Mouse (Mus musculus): ENCODE measurements around the gene Synpr.

The Synpr gene

GRCm38 (mm10) chr14:13551209-13551608 lies 266.6 kb downstream of the Synpr start:
- CTCF ChIA-PET, result no interaction called here

GRCm38 (mm10) chr14:13553616-13554370 lies 269.2 kb downstream of the Synpr start:
- CTCF ChIA-PET, result no interaction called here

DNA sequence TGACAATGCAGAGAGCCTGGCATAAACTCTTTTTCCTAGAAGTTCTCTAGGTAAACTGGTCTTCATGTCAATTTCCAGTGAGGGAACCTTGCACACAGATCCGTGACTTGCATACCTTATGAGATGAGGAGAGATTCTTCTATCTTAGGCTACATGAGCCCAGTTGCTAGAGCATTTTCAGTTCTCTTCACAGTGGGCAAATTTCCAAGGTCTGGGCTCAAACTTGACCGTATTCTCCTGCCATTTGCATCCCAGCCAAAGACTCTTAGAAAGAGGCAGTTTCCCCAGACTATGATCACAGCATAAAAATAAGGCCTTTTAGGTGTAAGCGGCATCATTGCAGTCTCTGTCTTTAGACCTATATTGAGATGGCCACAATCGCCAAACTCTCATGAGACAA lies 270.1 kb downstream of the Synpr start:
- CTCF ChIA-PET, result no interaction called here

GRCm38 (mm10) chr14:13558117-13558516 lies 273.5 kb downstream of the Synpr start:
- CTCF ChIA-PET, result no interaction called here

DNA sequence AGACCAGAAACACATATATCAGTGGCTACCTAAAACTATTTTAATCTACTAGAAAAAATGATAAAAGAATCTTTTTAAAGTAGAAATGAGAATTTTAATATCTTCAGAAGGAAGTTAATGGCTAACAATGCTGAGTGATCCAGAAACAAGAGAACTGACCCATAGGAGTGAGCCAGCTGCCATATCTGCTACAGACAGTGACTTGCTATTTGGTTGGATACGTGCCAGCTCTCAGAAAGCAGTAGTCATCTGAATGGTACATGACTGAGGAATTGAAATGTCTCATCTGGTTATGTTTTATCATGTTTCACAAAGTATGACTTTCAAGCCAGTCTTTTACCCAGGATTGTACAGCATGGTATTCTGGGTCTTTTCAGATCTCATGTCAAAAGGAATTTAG lies 282.7 kb downstream of the Synpr start:
- CTCF ChIA-PET, result no interaction called here

DNA sequence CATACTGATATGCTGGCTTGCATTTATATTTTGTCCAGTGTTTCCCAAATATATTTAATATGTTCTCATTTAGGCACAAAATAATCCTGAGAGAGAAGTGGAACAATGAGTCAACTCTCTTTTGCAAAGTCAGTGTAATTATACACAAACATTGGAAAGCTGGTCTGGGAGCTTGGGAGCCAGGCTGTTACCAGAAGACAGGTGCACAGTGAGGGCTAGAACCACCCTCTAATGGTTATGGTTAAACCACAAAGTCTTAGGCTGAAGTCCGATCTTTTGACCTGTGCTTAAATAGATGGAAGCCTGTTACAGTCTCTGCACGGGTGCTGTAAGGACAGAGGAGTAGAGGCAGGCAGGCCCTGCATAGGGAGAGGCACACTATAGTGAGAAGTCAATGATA lies 283.4 kb downstream of the Synpr start:
- CTCF ChIA-PET, result interaction anchor here (0.6 kb wide), 1 partner anchor 1355 kb away, joined by 3 read pairs; no protein-coding TSS in a partner anchor

- CTCF ChIA-PET, result no interaction called here
Measured at GRCm38 (mm10) chr14:13571941-13572340, 287.4 kb downstream of the Synpr start.

DNA sequence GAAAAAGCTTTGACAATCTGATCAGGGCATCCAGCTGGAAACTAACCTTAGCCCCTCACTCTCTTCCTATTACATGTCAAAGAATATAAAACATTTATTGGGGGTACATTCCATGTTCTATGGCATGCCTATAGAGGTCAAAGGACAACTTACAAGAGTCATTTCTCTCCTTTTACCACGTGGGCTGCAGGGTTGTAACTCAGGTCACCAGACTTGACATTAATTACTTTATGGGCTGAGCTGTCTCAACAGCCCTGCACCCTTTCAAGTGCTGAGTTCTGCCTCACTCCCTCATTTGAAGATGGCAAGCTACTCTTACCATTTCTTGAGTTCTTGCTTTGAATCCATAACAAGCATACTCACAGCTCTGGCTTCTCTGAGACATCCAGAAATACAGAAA lies 287.9 kb downstream of the Synpr start:
- CTCF ChIA-PET, result no interaction called here

DNA sequence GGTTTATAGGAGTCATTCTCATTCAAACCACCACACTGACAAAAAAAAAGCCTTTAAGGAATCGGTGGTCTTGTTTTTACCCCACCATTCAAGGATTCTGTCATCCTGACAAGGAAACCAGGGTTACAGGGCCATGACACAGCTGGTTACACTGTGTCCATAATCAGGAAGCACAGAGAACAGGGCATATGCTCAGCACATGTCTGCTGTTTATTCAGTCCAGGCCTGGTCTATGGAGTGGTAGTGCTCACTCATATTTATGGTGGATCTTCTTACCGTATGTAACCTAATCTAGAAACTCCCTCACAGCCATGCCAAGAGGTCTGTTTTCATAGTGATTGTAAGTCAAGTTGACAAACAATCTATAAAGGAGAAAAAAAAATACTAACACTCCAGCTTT lies 293.5 kb downstream of the Synpr start:
- CTCF ChIA-PET, result no interaction called here

DNA sequence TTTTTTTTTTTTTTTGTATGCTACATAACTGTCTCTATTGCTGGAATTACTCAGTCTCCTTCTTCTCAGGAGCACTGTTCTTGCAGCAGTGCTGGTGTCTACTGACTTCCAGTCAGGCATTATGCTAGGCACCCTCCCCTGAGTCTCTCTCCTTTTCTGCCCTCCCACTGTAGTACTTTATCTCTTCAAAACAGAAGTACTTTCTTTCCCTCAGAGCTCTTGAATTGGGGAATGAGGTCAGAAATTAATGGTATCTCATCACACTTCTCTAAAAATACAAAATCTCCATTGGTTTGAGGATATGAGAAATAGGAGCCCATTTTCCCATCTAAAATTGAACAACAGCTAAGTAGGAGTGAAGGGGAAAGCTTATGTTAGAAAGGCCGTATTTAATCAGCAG lies 294.2 kb downstream of the Synpr start:
- CTCF ChIA-PET, result no interaction called here

GRCm38 (mm10) chr14:13593321-13593940 lies 308.9 kb downstream of the Synpr start:
- CTCF ChIA-PET, result no interaction called here

DNA sequence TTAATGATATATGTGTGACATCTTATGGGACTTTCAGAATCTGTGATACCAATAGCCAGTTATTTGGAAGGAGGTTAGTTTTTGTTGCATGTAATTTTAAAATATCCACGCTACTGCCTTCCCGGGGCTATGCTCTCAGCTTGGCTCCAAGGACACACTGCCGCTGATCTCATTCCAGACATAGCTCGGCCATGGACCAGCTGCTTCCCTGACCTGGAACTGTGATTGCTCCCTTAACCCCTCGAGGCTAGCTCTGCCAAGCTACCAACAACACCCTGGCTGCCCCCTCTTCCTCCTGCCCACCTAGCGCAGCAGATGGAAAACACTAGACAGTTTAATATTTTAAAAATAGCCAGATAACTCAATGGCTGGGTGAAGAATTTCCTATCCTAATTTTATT lies 311.7 kb downstream of the Synpr start:
- CTCF ChIA-PET, result no interaction called here

DNA sequence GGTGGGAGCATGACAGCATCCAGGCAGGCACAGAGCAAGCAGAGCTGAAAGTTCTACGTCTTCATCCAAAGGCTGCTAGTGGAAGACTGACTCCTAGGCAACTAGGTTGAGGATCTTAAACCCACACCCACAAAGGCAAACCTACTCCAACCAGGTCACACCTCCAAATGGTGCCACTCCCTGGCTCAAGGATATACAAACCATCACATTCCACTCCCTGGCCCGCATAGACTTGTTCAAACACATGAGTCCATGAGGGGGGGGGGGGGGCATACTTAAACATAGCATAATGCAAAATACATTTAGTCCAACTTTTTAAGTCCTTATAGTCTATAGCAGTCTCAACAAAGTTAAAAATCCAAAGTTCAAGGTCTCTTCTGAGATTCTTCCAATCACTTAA lies 312.6 kb downstream of the Synpr start:
- CTCF ChIA-PET, result no interaction called here

- CTCF ChIA-PET, result no interaction called here
Measured at GRCm38 (mm10) chr14:13620531-13620930, 336.0 kb downstream of the Synpr start.

- CTCF ChIA-PET, result no interaction called here
Measured at GRCm38 (mm10) chr14:13649865-13650264, 365.3 kb downstream of the Synpr start.

- CTCF ChIA-PET, result no interaction called here
Measured at GRCm38 (mm10) chr14:13651039-13651438, 366.5 kb downstream of the Synpr start.

DNA sequence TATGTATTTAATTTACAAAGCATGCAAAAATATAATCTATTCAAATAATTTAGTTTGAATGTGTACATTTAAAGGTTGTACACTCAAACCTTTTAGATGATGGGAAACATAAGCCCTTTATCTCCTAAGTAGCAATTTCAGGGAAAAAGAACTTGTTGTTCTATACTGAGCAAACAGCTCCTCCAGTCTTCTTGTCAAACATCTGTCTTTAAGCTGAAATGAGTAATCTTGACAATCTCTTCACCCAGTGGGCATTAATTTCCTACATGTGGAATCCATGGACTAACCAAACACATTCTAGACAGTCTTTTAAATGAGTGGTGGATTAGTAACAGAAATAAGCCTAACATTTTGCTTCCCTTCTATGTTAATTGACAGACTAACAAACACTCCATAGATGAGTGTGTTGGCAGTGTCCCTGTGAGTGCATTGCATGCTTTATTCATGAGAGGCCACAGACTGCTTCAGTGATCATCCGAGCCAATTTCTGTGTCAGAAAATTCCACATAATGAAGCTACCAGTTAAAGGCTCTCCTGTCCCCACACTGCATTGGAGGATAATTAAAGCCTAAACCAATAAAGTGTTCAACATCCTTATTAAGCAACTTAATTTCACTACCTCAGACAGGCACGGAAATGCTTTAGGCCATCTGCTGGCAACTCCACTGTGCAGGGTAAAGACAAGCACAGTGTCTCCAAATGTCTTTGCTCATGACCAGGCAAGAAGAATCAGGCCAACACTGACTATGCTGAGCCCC lies 367.1 kb downstream of the Synpr start:
- CTCF ChIA-PET, result no interaction called here

All from spleen, embryonic (tissue).